Mouse (Mus musculus): Measurements from ENCODE around the gene Rrp1b.

DNA sequence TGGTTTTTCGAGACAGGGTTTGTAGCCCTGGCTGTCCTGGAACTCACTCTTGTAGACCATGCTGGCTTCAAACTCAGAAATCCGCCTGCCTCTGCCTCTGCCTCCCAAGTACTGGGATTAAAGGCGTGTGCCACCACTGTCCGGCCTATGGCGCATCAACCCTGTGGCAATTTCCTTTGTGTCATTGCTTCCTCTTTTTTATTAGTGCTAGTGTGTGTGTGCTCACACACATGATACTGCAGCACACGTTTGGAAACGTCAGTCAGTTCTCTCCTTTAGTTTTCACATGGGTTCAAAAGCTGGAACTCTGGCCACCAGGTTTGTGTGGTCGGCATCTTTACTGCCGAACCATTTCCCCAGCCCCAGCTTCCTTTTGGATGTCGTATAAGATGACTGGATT lies 4.4 kb downstream of the Rrp1b start:
- TF ChIP-seq POLR2A (IDR thresholded peaks at IDR 0.05; ENCODE audit: borderline replicate concordance, insufficient read depth, low read length) (no peak), CTCF (IDR thresholded peaks at IDR 0.05; ENCODE audit: borderline replicate concordance, insufficient read depth, low read depth, low read length) (no peak)

Measured in cerebellum, adult 2 months (tissue).